Mouse (Mus musculus) ES-E14 (cell line): ENCODE measurements around the gene Smagp.

Source experiments
- CHD2 ChIP-seq: IDR thresholded peaks from 2 replicates; pipeline ENCODE4 v1.6.1; 2014; ENCODE audit warnings: mild to moderate bottlenecking, low read depth, low read length, inconsistent platforms
- HCFC1 ChIP-seq: IDR thresholded peaks from 2 replicates; pipeline ENCODE4 v1.6.1; 2012; ENCODE audit warnings: low read length, inconsistent platforms, borderline replicate concordance; ENCODE audit not compliant: insufficient read depth
- MAFK ChIP-seq: IDR thresholded peaks from 2 replicates; pipeline ENCODE4 v1.6.1; 2014; ENCODE audit warnings: mild to moderate bottlenecking, low read depth, low read length, inconsistent platforms; ENCODE audit not compliant: insufficient read depth
- ZNF384 ChIP-seq: IDR thresholded peaks from 2 replicates; pipeline ENCODE4 v1.6.1; 2012; ENCODE audit warnings: low read depth, low read length, inconsistent platforms

DNA sequence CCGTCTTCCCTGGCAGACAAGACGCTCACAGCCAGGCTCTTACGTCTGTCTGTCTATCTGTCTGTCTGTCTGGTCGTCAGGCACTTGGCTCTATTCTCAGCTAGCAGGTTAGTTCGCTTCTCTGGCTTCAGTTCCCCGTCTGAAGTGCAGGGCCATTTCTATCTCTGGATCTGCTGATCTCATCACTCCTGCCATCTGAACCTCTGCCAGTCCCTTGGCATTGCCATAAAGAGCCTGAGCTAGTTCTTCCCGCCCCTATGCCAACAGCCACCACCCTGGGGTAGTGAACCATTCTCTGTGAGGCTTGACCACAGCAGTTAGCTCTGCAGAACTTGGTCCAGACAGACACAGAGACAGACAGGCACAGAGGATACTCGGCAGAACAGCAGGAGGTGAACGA, 23.6 kb upstream of the Smagp start:
- TF ChIP-seq ZNF384 = no peak
- no peak for TF ChIP-seq MAFK
- no peak for TF ChIP-seq CHD2
- no peak for TF ChIP-seq HCFC1
